Mouse (Mus musculus) stomach, postnatal 0 days (tissue): ENCODE results near the gene Lgals3. TPM values are rescaled to one million over a fixed set of nuclear protein-coding genes. Genes with fewer than 3 reads are reported as not detected.

Experiments
- ATAC-seq: fragments of 200-750 bp; cut with Nextera tagmentation; 2 replicates; pipeline ENCODE4 v1.8.0; 2017; ENCODE audit not compliant: low FRiP score, low TSS enrichment
- DNase-seq: peaks from one replicate; pipeline ENCODE4 v3.0.0-alpha.2; 2016; ENCODE audit warnings: low spot score
- H3K27ac ChIP-seq: fragments of 300-500 bp; sonication (generic); replicated peaks from 2 replicates; pipeline ENCODE4 v1.5.1; 2014; ENCODE audit warnings: mild to moderate bottlenecking, control low read depth
- H3K27me3 ChIP-seq: fragments of 300-500 bp; sonication (generic); 2 replicates; pipeline ENCODE4 v1.6.1; 2014; ENCODE audit warnings: low read length; ENCODE audit not compliant: control insufficient read depth, insufficient read depth
- H3K36me3 ChIP-seq: fragments of 300-500 bp; sonication (generic); 2 replicates; pipeline ENCODE4 v1.6.1; 2014; ENCODE audit warnings: low read length, mixed read lengths; ENCODE audit not compliant: control insufficient read depth, insufficient read depth
- H3K4me1 ChIP-seq: fragments of 300-500 bp; sonication (generic); replicated peaks from 2 replicates; pipeline ENCODE4 v1.6.1; 2014; ENCODE audit warnings: antibody characterized with exemption; ENCODE audit not compliant: control insufficient read depth, insufficient read depth
- H3K4me2 ChIP-seq: fragments of 300-500 bp; sonication (generic); replicated peaks from 2 replicates; pipeline ENCODE4 v1.6.1; 2014; ENCODE audit warnings: low read depth, mild to moderate bottlenecking, control low read depth, moderate library complexity
- H3K4me3 ChIP-seq: fragments of 300-500 bp; sonication (generic); 2 replicates; pipeline ENCODE4 v1.5.1; 2014; ENCODE audit warnings: low read depth, low read length, control low read depth
- H3K9ac ChIP-seq: fragments of 300-500 bp; sonication (generic); 2 replicates; pipeline ENCODE4 v1.6.1; 2014; ENCODE audit warnings: mild to moderate bottlenecking, low read length, control low read depth, mixed read lengths
- H3K9me3 ChIP-seq: fragments of 300-500 bp; sonication (generic); 2 replicates; pipeline ENCODE4 v1.6.1; 2016; ENCODE audit warnings: low read length; ENCODE audit not compliant: control insufficient read depth
- CTCF ChIP-seq: IDR thresholded peaks from 2 replicates; pipeline ENCODE4 v1.5.1; 2016; ENCODE audit warnings: antibody characterized with exemption, low read depth, mild to moderate bottlenecking, moderate library complexity
- EP300 ChIP-seq: optimal IDR thresholded peaks from 2 replicates; pipeline ENCODE3; 2016; ENCODE audit warnings: antibody characterized with exemption
- WGBS: fragments of 180-500 bp; shearing (Covaris S2); extraction: QIAGEN DNeasy Blood & Tissue Kit; methylation state at CpG from one replicate; pipeline ENCODE4 v1.1.7; 2014; 5-methylcytosine and 5-hydroxymethylcytosine counted together
- polyA plus RNA-seq: library from polyadenylated mRNA; unstranded; fragments of >200 nt; fragmentation: Nextera tagmentation; extraction: Ambion mirVana; gene quantifications from 2 replicates; pipeline ENCODE4 v1.2.1, GENCODE M21; 2015

The Lgals3 gene
- polyA plus RNA-seq, 1 experiment from 2014 or later: 359 TPM

GRCm38 (mm10) chr14:47406000-47406399, 38.4 kb downstream of the Lgals3 start:
- Histone ChIP-seq H3K27me3 (no peaks in the 10 kb centered on the region), H3K4me3 (no peak overlapping the region), H3K36me3 (peaks cover 13% of the 10 kb centered on the region), H3K4me1 (no peaks in the 10 kb centered on the region), H3K27ac (no peak overlapping the region), H3K4me2 (no peak overlapping the region), H3K9me3 (no peaks in the 10 kb centered on the region), H3K9ac (no peak overlapping the region)
- no peak for DNase-seq
- no peak for TF ChIP-seq CTCF
- no peak for TF ChIP-seq EP300
- no peak for ATAC-seq
- WGBS: 61% methylated on average over 9 of the region's 9 CpGs

GRCm38 (mm10) chr14:47417346-47417745, 49.8 kb downstream of the Lgals3 start:
- H3K36me3 ChIP-seq: no peaks in the 10 kb centered on the region
- H3K4me2 ChIP-seq: peak overlapping the region; percentile 49
- no peak for DNase-seq
- no peak overlapping the region for H3K27ac ChIP-seq
- no peak for ATAC-seq
- H3K4me3 ChIP-seq: peak overlapping the region; percentile 44
- H3K9me3 ChIP-seq: no peaks in the 10 kb centered on the region
- H3K4me1 ChIP-seq: no peaks in the 10 kb centered on the region
- no peaks in the 10 kb centered on the region for H3K27me3 ChIP-seq
- 25% methylated on average over 3 of the region's 3 CpGs for whole genome bisulfite sequencing
- no peak for TF ChIP-seq CTCF
- TF ChIP-seq EP300: no peak
- peak overlapping the region; percentile 35 for H3K9ac ChIP-seq

DNA sequence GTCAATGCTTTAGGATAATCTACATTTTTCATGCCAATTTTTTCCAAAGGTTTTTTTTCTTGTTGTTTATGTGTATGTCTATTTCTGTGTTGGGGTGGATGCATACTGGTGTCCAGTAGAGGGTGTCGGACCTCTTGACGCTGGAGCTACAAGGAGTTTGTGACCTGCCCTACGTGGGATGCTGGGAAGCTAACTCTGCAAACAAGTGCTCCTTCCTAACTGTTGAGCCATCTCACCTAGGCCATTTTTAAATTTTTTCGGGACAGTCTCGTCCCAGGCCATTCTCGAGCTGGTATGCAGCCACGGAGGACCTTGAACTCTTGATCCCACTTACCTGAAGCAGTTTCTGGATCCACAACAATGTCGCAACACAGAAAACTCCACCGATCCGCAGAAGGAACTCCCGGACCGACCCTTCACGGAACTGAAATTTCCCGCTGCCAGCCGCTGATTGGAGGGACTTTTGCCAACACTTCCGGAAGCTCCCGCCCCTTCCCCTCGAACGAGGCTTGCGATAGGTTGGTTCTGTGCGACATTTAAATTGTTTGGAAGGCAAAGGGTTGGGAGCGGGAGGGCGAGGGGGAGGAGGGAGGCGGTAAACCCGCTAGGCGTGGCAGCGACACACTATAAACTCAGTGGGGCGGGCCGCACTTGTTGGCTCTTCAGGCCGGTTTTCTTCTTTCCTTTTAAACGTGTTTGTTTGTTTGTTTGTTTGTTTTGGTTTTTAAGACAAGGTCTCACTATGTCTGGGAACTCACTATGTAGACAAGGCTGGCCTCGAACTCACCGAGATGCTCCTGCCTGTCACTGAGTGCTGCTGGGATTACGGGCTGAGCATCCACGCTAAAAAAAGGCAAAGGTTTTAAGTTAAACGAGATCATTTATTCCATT, 50.5 kb downstream of the Lgals3 start, which contains the start of gene Dlgap5:
TSS of gene Dlgap5 (minus strand) at position 633 of the 891 bp plus-strand sequence.
- TF ChIP-seq CTCF (peak; percentile 29; the same call in 1 of the 2 replicates), EP300 (no peak)
- H3K27me3 ChIP-seq: no peaks in the 10 kb centered on the region
- peak; percentile 94 for DNase-seq
- H3K9me3 ChIP-seq: no peaks in the 10 kb centered on the region
- H3K36me3 ChIP-seq: no peaks in the 10 kb centered on the region
- peak within 1 kb of the TSS; percentile 39 for H3K9ac ChIP-seq
- H3K4me1 ChIP-seq: no peaks in the 10 kb centered on the region
- no peak within 1 kb of the TSS for H3K27ac ChIP-seq
- H3K4me2 ChIP-seq: peak within 1 kb of the TSS; percentile 49
- H3K4me3 ChIP-seq: peak within 1 kb of the TSS; percentile 44
- 2% methylated on average over 36 of the region's 36 CpGs for WGBS
- ATAC-seq: peak; percentile 97

- Histone ChIP-seq H3K9ac (peak overlapping the region; percentile 24; the same call in 1 of the 2 replicates), H3K36me3 (no peaks in the 10 kb centered on the region), H3K9me3 (no peaks in the 10 kb centered on the region), H3K4me3 (peak overlapping the region; percentile 44), H3K4me1 (no peaks in the 10 kb centered on the region), H3K4me2 (peak overlapping the region; percentile 49), H3K27ac (no peak overlapping the region), H3K27me3 (no peaks in the 10 kb centered on the region)
- 20% methylated on average over 5 of the region's 5 CpGs for WGBS
- DNase-seq: no peak
- no peak for ATAC-seq
- TF ChIP-seq CTCF (no peak), EP300 (no peak)
These were observed 51.1 kb downstream of the Lgals3 start for GRCm38 (mm10) chr14:47418666-47418991.

GRCm38 (mm10) chr14:47419034-47419625, 51.6 kb downstream of the Lgals3 start:
- Histone ChIP-seq H3K27ac (no peak overlapping the region), H3K4me1 (no peaks in the 10 kb centered on the region), H3K9me3 (no peaks in the 10 kb centered on the region), H3K4me3 (no peak overlapping the region), H3K27me3 (no peaks in the 10 kb centered on the region), H3K4me2 (no peak overlapping the region), H3K36me3 (no peaks in the 10 kb centered on the region), H3K9ac (no peak overlapping the region)
- WGBS: 79% methylated on average over 9 of the region's 9 CpGs
- no peak for DNase-seq
- no peak for TF ChIP-seq EP300
- TF ChIP-seq CTCF: no peak
- ATAC-seq: no peak
